Mouse (Mus musculus): Measurements from ENCODE around the gene Abca8b.
A peak's percentile ranks its signal among the peaks of the same experiment; 100 is the strongest.
"Not testable (repeated sequence)": the region's sequence is repeated elsewhere in the genome, so short reads cannot be mapped to it uniquely, and the experiment has no call there.

Gene Abca8b

DNA sequence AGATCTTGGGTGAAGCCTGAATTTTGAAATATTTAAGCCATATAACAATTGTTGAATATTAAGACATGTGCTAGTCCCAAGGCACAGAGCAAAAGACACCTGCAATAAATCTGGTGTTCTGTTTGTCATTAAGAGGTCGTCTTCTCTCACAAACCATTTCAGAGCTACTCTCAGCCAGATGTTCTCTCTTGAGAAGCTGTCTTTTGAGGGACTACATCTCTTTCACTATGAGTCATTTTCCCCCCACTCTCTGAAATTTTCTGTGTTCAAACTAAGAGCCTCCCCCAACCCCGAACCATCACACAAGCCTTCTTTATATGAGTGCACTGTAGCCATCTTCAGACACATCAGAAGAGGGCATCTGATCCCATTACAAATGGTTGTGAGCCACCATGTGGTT is 76.2 kb downstream of the Abca8b start:
- DNase-seq (ENCODE audit: extremely low read depth, insufficient read length, low spot score), result no peak

DNA sequence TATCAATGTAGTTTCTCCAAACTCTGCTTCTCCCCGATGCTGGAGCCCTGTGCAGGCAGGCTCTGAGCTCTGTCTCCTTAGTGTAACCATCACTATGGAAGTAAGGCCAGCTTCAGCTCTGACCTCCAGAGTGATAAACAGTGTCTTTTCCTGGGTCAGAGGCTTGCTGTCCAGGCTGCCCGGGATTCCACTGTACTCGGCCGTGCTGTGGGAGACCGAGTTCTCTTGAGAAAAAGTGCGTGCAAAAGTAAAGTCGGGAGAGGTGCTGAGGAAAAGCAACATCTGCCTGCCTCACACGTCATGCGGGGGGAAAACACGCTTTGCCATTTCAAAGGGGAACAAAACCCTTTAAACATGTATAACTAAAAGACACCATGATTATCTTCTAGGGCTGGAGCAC is 79.0 kb downstream of the Abca8b start:
- no peak for DNase-seq (ENCODE audit: extremely low read depth, insufficient read length, low spot score)

DNA sequence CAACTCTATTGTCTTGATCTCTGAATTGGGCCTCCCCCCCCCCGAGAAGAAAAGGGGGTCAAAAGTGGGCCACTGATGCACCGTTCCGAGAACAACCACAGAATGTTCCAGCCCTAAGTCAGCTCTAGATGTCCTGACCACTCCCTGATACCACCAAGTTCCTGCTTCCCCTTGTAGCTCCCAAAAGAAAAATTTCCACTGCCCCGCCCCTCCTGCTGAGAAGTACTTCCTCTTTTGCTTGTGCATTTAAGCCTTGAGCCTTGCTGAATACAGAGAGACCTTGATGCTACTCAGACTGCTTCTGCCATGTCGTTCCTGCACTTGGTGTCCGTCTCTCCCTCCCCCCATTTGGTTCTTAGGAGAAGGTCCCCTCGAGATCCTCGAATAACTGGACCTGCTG is 82.5 kb downstream of the Abca8b start:
- DNase-seq (ENCODE audit: extremely low read depth, insufficient read length, low spot score), result not testable (repeated sequence)

DNA sequence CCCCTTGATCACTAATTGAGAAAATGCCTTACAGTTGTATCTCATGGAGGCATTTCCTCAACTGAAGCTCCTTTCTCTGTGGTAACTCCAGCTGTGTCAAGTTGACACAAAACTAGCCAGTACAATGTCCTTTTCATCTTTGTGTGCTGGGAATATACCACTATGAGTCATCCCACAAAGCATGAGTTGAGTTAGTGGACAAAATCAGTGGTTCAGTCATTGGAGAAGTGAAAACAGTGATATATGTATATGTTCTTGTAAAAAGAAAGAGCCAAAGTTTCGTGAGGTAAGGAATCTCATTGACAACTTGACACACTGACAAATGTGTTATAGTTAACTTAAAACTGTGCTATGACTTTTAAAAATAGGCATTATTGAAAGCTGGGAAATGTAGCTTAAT is 83.5 kb downstream of the Abca8b start:
- not testable (repeated sequence) for DNase-seq (ENCODE audit: extremely low read depth, insufficient read length, low spot score)

DNA sequence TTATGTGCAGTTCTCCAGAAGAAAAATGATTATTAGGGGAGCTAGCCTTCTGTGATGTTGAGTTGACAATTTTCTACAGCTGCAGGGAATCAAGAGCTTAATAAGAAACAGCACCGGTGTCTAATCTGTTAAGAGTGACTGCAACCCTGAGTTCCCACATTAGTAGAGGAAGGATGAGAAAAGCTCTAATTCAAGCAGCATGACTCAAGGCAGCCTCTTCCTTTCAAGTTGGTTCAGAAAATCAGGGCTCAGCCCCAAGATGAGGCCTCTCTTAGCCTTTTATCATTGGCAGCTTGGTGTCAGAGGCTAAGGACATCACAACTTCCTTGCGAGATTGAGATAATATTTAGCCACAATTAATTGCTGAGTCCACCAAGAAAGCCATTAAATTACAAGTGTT is 85.8 kb downstream of the Abca8b start:
- no peak for DNase-seq (ENCODE audit: extremely low read depth, insufficient read length, low spot score)

DNA sequence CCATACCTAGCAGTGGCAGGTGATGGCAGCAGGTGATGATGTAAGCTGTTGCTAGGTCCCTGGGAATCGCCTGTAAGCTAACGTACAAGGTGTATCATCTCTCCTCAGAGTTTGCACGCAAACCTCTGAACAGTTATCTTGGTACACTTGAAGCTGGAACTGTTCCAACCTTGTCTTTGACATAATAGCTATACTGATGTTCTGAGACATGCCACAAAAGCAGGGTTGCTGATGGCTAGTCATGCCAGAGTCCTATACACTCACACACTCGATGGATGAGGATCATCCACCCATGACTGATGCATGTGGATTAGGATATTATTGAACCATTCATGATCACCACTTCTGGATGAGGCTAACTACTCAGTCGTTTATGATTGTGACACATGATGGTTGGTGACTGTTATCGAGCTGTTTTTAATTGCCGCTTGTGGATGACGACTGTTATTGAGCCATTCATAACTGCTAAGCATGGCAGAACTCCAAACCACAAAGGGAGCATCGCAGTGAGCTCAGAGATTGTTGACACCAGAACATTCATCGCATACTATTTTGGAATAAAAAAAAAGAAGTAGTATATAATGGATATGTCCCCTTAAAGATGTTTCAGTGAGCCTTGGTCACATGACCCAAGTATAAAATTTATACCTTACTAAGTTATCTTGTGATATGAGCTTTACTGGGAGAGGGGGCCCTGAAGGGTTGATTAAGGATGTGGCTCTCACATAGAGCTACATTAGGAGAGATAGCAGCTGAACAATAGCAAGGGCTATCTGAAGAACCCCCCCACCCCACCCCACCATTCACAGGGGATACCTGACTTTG is 87.2 kb downstream of the Abca8b start:
- no peak for DNase-seq (ENCODE audit: extremely low read depth, insufficient read length, low spot score)

DNA sequence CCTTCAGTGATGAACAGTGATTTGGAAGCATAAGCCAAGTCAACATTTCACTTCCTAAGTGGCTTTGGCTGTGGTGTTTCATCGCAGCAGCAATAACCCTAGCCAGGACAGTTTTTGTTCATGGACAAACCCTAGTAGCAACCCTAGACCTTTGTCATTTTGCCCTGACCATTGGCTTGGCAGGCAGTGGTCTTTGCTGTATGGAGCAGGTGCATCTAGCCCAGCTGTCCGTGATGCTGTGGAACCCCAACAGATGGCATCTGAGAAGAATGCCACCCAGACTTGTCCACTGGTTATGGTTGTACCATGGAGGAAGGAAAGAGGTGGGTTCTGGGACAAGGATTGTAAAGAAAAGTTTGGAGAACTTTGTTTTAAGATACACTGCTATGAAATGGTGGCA is 88.1 kb downstream of the Abca8b start:
- DNase-seq (ENCODE audit: extremely low read depth, insufficient read length, low spot score), result no peak

DNA sequence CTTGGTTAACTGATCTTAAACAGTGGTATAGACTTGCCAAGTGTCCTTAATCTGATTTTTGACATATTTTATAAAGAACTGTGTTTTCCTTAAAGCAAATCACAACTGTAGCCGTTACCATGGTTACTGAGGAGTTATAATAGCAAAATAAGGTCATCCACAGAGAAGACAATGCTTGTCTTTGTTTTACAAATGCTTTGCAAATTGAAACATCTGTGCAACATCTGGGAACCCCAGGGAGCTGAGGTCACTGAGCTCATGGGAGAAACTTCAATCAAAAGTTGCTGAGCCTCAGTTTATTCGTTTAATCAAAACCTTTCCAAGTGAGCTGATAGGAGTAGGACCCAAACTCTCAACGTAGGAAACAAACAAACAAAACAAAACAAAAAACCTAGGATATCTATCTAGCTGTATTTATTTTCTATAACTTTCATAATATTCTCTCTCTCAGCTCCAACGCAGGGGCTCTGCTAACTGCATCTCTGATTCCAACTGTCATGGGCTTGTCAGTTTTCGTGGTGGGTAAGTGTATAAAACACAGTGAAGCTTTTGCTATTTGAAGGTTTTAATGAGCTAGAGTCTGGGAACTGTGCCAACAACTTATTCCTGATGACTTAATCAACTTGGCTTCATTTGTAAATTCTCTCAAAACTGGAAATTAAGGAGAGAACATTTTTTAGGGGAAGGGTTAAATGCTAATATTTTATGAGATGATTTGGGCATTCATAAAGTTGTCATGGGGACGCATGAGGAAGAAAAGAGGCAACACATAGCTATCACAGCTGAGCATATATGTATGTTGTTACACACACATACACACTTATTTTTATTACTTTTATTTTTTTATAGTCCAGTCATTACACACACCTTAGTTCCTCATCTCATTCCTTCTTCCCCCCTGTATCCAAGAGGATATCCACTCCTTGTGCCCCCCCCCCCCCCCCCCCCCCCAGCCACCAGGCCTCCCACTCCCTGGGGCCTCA is 92.7 kb downstream of the Abca8b start:
- DNase-seq (ENCODE audit: extremely low read depth, insufficient read length, low spot score), result no peak

DNA sequence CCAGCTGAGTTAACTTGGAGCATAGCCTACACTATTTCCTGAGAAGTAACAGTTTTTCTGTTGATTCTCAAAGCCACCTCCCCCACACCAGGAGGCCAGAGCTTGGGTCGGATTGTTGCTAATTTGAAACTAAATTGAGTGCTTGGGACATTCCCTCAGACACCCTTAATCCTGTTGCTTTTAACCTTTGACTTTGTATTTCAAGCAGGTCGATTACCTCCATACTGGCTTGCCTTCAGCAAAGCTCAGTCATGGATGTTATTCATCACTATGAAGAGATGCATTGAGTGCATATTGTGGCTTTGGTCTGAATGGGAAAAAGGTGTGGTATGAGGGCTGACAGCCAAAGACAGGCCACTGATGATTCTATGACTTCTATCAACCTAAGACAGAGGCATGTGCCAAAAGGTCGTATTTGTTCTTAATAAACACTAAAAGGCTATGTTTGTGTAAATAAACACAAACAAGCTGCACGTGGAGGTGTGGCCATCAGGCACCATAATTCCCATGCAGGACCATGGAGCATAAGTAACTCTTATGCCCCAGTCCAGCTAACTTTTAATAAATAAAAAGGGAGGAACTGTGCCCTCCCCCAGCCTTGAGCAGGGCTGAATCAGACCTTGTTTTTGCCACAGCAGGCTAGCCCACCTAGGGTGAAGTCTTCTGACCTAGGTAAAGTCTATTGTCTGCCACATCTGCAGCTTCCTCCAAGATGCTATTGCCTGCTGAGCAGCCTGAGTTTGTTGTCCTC is 95.0 kb downstream of the Abca8b start:
- no peak for DNase-seq (ENCODE audit: extremely low read depth, insufficient read length, low spot score)

DNA sequence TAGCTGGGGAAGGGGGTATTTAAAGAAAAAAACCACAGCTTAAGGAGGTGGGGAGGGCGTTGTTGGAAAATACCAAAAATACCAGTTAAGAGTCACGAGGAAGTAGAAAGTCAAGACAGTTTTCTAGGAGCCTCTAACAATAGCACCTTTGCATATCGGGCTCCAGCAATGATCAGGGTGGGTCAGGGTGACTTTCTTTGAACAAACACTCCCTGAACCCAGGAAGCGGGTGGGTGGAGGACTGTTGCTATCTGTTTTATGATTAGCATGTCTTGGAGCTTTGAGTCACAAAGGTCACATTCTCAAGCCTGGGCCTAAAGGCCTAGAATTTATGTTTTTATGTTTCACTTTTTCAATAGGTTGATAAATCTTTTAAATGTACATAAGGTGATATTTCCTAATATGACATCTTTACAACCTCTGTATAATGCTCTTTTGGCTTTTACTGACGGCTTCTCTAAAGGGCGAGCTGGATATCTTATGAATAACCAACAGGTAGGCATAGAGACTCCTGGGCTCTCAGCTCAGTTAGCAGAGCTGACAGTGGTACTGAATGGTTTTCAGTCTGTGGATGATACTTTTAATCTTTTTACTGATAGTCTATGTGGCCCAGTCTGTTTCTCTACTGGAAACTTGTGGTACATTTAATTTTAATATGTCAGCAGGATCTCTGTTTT is 96.7 kb downstream of the Abca8b start:
- DNase-seq (ENCODE audit: extremely low read depth, insufficient read length, low spot score), result no peak

DNA sequence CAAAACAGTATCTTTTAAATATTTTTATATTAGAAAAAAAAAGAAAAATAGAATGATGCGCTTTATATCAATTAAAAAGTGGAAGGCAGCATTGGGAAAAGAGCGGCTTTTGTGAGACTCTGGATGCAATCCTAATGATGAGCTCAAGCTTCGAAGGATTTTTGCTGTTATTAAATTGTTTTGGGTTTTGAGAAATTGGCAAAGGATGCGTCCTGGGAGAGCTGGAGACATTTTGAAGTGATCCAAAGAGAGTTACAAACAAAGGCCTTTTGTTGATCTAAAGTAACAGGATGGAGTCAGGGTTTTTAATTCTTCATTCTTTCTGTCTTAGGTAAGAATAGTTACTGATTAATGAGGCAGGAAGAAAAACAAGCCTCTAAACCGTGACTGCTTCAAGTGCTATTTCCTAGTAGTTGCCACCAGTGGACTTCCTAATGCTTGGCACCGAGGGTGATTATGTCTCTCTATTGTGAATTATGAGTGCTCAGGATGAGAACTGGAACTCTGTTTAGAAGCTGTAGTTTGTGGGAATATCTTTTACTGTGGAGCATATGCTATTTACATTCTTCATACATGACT is 99.6 kb downstream of the Abca8b start:
- no peak for DNase-seq (ENCODE audit: extremely low read depth, insufficient read length, low spot score)

DNA sequence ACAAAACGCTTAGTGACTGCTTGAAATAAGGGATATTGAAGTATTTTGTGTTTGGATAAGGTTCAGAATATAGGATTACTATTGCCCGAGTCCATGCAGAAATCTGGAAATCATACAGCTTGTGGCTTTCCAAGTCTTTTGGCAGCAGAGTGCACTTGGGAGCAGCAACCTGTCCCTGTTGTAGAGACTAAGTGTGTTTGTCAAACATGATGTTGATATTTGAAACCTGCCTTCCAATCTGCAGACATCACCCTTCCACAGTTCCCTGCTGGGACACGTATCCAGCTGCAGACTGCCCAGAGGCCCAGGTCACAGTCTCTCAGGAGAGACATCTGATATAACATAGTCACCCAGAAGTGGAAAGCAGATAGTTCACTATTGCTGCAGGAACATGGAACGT is 100.1 kb downstream of the Abca8b start:
- DNase-seq (ENCODE audit: extremely low read depth, insufficient read length, low spot score), result no peak

DNA sequence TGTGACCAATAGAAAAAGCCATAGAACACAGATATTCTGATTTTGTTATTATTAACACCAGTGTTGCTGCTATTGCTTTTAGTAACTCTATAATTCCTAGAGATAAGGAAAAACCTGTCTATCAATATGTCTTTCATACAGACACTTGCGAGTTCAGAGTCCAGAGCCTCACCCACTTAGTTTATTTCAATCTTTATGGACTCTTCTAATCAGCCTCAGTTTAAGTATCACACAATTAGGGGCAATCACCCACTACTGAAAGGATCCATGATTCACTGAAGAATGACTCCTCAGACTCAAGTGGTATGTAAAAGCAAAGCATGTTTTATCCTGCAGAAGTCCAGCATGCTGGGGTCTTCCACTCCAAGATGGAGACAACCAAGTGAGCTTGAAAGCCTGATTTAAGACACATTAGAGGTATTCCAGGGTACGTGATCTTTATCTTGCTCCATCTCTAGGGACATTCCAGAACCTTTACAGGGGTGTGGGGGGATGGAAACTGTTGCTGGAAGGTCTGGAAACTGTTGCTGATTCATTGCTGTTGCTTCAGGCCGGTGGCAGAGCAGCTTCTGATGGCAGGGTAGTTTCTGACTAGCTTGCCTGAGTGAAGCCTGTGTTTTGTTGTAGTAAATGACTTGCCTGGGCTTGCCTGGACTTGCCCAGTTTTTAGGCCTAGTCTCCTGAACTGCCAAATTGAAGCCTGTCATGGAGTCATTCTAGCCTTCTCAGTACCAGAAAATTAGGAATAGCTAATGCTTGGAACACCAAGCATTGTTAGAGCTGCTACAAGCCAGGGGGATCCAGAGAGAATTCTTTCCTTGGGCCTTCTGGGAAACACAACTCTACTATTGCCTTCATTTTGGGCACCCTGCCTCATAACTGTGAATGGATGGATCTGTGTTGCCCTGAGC is 101.5 kb downstream of the Abca8b start:
- DNase-seq (ENCODE audit: extremely low read depth, insufficient read length, low spot score), result peak; percentile 20

DNA sequence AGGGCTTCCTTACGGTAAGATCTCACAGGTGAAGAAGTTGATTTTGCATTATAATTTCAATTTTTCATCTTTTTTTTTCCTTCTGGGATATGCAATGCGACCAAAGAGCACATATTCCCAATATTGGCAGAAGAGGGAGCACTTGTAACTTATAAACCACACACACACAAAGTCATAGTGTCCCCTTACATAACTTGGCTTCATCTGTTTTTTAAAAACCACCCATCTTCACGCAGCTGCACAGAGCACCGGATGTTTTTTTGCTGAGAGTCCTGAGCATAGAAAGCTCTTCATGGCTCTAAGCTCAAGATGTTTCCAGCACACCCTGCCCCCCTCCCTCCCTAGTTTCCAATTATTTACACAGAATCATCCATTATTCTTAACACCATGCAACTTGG is 103.7 kb downstream of the Abca8b start:
- DNase-seq (ENCODE audit: extremely low read depth, insufficient read length, low spot score), result no peak

DNA sequence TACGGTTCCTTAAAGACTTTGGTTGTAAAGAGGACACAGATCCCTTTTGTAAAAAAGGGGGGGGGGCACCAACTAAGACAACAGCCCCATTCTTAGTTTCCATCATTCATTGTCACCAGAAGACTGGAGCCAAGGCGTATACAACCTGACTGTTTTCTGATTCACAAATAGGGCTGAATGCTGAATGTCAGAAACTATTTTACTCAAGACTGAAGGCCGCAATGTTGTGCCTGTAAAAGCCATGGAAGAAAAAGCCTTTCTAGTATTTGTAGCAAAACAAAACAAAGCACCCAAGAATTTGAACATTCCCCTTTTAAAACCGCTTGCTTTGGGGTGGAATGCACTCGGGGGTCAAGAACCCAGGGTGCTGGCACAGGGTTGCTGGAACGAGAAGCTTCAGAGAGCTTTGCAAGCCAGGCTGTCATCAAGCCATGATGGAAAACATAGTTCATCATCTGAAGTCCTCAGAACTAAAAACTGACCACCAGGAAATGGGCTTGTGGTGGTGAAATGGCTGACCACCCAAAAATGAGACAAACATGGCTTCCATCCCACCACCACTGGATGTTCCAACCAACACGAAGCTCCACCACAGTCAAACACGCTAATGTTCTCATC is 104.2 kb downstream of the Abca8b start:
- DNase-seq (ENCODE audit: extremely low read depth, insufficient read length, low spot score), result no peak

DNA sequence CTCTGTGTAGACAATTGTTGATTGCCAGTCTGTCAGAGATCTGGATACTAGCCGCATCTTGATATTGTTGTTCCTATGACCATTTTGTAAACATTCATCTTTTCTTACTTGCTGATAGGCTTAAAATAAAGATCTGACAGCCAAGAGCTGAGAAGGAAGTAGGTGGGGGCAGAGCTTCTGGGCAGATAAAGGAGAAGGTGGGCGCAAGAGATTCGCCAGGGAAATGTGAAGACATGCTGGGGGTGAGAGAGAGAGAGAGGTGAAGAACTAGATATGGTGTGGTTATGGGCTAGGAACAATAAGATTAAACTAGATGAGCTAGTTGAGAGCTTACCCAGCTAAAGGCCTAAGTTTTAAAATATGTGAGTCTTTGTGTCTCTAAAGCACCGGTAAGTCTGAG is 106.0 kb downstream of the Abca8b start:
- DNase-seq (ENCODE audit: extremely low read depth, insufficient read length, low spot score), result no peak

DNA sequence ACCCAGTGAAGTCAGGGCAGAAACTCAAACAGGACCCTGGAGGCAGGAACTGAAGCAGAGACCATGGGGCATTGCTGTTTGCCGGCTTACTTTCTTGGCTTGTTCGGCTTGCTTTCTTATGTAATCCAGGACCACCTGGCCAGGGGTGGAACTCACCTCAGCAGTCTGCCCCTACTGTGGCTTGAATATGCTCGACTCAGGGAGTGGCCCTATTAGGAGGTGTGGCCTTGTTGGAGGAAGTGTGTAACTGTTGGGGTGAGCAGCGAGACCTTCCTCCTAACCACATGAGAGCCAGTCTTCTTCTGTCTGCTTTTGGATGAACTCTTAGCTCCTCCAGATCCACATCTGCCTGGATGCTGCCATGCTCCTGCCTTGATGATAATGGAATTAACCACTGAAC is 108.9 kb downstream of the Abca8b start:
- no peak for DNase-seq (ENCODE audit: extremely low read depth, insufficient read length, low spot score)

DNA sequence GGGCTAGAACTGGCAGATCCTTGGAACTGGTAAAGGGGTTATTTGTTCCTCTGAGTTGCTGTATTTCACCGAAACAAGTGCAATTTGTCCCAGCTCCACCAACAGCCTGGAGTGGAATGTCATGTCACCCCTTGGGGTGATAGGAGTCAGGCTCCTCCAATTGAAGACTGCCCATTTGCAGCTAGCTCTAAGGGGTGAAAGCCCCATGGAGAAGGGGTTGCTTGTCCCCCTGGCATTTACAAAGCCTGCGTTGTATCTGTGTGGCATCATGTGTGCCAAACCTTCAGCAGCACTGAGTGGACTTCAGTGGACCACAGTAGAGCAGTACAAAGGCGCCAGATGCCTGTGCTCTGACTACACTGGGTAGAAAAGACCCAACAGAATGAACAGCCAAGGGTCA is 110.1 kb downstream of the Abca8b start:
- no peak for DNase-seq (ENCODE audit: extremely low read depth, insufficient read length, low spot score)

DNA sequence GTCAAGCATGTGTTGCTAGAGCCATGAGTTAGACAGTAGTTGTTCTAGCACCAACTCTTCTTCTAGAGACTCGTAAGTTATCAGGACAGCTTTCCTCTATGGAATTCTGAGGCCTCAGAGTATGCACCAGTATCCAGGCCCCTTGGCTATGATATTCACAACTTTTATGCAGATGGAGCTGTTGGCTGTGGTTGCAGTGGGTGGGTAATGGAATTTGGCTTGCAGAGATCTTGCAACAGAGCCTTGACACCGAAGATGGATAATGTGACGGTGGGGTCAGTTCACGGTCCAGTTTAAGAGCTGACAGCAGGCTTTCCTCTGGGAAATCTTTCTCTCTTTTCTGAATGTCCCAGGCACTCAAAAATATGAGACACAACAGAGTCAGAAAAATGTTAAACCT is 110.8 kb downstream of the Abca8b start:
- DNase-seq (ENCODE audit: extremely low read depth, insufficient read length, low spot score), result no peak
